Mouse (Mus musculus) mesoderm, embryonic 11.5 days (tissue): ENCODE data around the gene Vsig10l.

ENCODE experiments used
- DNase-seq: peaks from one replicate; pipeline ENCODE4 v3.0.0-alpha.2; 2012; ENCODE audit warnings: low read depth, low spot score

Vsig10l gene

GRCm38 (mm10) chr7:43462851-43463250, at the start of gene Vsig10l:
Vsig10l (plus strand) TSS chr7:43463151.
- no peak for DNase-seq

GRCm38 (mm10) chr7:43417298-43417697, 45.7 kb upstream of the Vsig10l start:
- no peak for DNase-seq

DNA sequence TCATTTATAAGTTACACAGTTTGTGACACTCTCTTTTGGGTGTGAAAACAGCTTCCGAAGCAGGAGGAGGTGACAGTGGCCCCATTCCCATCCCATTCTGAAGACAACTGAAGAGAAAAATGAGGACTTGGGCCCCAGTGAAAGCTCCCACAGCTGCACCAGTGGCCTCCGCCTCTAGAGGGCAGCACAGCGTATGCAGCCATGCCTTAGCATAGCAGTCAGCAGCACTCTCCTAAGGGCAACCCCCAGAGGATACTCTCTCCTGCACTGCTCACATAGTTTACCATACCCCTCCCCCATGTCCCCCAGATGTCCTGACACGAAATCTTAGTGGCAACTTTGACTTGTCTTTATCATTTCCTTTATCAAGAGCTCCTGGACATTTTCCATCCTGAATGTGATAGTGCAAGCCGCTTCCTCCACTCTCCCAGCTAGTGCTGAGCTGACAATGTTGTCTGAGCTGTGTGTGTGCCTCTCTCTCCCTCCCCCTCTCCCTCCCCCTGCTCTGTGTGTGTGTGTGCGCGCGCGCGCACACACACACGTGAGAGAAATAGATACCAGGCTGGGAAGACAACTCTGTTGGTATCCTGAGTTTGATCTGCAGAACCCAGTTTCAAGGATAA, 39.8 kb upstream of the Vsig10l start:
- peak; percentile 83 for DNase-seq

DNA sequence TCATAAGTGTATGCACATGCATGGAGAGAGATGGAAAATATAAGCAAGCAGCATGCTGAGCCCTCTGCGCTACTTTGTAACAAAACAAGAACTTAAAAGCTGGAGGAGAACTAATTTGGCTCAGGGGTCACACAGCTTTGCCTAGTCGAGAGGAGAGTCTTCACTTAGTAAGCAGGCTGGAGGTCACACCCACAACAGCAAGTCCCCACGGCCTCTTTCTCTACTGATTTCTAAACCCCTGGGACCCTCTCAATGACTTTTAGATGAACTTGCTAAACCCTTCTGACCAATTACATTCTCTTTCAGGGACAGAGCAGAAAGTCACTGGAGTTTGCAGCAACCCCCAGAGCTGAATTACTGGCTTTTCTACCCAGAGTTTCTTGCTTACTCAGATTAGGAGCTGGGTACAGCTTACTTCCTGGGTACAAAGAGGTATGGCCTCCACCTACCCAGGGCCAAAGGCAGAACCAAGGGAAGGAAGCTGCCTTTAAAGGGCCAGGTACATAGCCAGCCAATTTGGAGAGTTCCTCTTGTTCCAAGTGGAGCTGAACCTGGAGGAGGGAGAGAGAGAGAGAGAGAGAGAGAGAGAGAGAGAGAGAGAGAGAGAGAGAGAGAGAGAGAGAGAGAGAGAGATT, 38.8 kb upstream of the Vsig10l start:
- no peak for DNase-seq

- no peak for DNase-seq
Observed at GRCm38 (mm10) chr7:43427406-43427805, 35.5 kb upstream of the Vsig10l start, which contains the start of gene Lim2. Lim2 (plus strand) TSS chr7:43427670.

DNA sequence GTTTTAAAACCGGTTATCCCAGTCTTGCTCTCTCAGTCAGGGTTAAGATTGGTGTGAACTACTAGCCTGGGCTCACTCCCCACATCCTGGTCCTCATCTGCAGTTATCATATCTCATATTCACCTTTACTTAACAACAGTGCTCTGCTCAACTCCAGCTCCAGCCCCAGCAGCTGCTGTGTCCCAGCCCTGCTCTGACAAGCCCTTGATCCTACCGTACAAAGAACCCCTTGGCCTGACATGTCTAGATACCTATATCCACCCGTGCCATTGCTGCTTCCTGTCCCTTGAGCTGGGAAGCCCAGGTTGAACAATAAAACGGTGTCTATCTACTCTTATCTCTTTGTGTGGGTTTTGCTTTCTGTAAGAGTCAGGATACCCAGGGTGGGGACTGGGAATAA, 33.5 kb upstream of the Vsig10l start:
- DNase-seq: no peak

DNA sequence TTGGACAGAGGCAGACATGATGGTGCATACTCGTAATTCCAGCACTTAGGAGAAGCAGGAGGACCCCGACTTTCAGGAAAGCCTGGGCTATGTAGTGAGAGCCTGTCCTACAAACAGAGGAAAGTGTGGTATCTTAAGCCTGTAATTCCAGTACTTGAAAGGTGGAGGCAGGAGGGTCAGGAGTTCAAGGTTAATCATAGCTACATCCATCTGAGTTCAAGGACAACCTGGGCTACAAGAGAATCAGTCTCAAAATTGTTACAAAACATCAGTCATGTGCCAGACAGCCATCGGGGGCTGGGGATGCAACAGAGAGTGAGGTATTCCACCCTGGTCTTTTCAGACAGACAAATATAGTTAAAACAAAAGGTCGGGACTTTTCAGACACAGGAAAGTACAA, 30.1 kb upstream of the Vsig10l start:
- no peak for DNase-seq

DNA sequence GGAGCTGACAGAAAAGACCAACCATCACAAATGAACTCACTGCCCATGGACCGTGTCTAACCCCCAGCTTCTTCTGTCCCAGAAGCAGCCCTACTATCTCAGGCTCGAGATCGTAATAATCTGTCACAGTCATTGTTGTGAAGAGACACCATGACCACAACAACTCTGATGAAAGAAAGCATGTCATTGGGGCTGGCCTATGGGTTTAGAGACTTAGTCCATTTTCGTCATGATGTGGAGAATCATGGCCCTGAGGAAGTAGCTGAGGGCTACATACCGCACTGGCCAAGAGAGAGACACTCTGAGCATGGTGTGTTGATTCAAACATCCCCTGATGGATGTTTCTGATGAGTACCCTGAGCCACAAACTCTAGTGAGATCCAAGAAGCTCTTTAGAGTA, 28.3 kb upstream of the Vsig10l start:
- no peak for DNase-seq

- no peak for DNase-seq
Observed at GRCm38 (mm10) chr7:43436341-43437255, 26.4 kb upstream of the Vsig10l start, which contains the start of gene Nkg7. Nkg7 (plus strand) TSS chr7:43437073.

- no peak for DNase-seq
Observed at GRCm38 (mm10) chr7:43438611-43439010, 24.3 kb upstream of the Vsig10l start.

GRCm38 (mm10) chr7:43440482-43440881, 22.5 kb upstream of the Vsig10l start, which contains the start of gene Cldnd2:
Cldnd2 (plus strand) TSS chr7:43440782.
- DNase-seq: no peak

- DNase-seq: no peak
Observed at GRCm38 (mm10) chr7:43441071-43441470, 21.9 kb upstream of the Vsig10l start.

DNA sequence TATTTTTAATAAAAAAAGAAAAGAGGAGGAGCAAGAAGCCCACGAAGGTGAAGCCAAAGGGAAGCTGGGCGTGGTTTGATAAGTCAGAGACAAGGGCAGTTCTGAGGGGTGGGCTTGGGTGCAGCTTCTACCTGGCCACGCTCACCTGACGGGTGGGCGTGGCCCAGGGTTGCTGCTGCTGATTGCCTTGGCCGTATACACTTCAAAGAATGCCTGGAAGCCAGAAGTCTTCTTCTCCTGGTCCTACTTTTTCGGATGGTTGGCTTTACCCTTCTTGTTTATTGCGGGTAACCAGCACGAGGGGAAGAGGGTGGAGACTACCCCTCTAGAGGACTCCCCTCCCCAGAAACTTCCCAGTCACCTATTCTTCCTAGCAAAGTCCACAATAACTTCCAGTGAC, 20.3 kb upstream of the Vsig10l start:
- no peak for DNase-seq

- peak; percentile 78 for DNase-seq
Observed at GRCm38 (mm10) chr7:43443126-43443916, 19.6 kb upstream of the Vsig10l start.

DNA sequence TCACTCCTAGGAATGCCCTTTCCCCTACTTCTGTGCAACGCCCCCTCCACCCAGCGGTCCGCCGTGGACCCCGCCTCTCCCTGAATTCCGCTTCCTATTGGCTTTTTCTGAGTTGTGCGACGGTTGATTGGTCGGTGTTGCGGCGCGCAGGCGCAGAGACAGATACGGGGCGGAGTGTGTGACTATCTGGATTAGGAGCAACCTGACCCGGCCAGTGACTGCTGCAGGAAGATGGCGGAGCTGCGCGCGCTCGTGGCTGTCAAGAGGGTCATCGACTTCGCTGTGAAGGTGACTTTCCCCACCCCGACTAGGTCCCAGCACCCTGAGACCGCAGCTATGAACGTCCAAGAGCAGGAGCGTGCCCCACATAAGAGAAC, 19.0 kb upstream of the Vsig10l start, which contains the start of the genes Etfb and Gm45233:
TSS of gene Etfb (plus strand) at position 167 of the 377 bp plus-strand sequence.
TSS of gene Gm45233 (plus strand) at position 212 of the 377 bp plus-strand sequence.
- peak; percentile 97 for DNase-seq

DNA sequence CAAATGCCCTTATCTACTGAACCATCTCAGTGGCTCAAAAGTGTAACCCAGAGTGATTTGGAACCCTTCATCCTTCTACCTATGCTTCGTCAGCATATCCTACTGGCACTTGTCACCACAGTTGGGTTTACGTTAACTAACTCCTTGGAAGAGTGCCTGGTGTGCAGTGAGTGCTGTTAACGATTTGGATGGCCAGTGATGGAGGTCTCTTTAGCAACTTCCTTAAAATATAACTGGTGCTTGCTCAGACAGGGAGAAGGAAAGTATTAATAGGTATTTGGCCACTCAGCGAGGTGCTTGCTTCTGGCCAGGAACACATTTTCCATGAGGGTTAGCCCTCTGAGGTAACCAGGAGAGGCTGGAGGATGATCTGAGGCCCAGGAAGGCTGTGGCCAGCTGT, 15.2 kb upstream of the Vsig10l start:
- DNase-seq: no peak

GRCm38 (mm10) chr7:43448246-43448645, 14.7 kb upstream of the Vsig10l start:
- no peak for DNase-seq

GRCm38 (mm10) chr7:43449811-43450210, 13.1 kb upstream of the Vsig10l start:
- no peak for DNase-seq

DNA sequence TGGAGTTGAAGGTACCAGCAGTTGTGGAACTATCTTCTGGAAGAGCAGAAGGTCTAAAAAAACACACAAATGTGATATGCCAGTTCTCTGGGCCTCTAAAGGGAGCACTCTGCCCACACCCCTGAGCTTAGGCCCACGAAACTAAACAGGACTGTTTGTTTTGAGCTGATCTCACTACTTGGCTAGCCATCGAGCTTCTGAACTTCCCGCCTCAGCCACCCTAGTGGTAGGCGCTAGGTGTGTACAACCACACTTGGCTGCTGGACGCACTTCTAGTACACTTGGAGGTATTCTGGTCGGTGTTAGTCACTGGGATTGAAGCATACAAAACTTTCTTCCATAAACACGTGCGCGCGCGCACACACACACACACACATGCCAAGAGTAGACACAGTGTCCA, 11.2 kb upstream of the Vsig10l start:
- DNase-seq: no peak

DNA sequence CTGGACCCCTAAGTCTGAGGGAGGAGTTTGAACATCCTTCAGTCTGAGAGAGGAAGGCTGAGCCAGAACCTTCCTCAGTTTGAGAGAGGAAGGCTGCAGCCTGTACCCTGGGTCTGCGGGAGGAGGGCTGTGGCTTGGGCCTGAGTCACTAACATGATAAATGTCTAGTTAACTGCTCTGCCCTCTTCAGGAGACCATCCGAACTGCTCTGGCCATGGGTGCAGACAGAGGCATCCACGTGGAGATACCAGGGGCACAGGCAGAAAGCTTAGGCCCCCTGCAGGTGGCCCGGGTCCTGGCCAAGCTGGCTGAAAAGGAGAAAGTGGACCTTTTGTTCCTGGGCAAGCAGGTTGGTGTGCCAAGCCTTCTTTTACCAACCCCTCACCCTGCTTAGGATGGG, 10.3 kb upstream of the Vsig10l start:
- DNase-seq: no peak

DNA sequence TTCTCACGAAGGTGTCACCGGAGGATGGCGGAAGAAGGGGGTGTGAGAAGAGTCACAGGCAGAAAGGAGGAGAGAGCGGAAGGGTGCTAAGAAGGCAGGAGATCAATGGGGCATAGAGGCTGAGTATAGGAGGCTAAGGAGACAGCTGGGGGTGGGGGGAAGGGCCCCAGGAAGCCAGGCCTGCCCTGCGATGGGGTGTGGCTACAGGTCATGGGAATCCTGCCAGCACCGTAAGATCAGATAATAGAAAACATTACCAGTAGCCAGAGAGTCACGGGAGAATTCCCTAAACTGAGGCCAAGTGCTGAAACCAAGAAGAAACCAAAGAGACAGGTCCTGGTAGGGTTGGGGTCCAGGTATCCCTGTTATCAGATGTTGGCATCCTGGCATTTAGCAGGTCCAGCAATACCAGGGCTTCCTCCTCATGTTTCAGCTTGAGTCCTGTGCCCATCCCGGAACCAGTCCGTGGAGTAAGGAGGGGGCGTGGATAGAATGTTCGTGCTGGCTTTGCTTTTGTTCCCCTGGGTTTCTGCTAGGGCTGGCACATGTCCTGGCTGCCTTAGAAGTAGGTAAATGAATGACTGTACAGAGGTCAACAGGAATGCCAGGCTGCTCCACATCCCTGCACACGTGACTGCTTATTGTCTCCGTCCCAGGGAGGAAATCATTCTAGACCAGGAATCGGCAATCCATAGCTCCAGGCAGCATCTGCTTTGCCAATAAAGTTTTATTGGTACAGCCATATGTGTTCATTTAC, 9.2 kb upstream of the Vsig10l start:
- no peak for DNase-seq
